Mouse (Mus musculus) MEL (cell line): ENCODE data around the gene Usp32. TPM values are rescaled to one million over a fixed set of nuclear protein-coding genes. Genes with fewer than 3 reads are reported as not detected.

Experiments
- DNase-seq: peaks from one replicate; pipeline ENCODE4 v3.0.0; 2011; ENCODE audit warnings: low read depth, low spot score
- H3K27ac ChIP-seq: 2 replicates; pipeline ENCODE4 v1.5.1; 2012; ENCODE audit warnings: low read depth, mild to moderate bottlenecking, control low read depth, low read length, moderate library complexity; ENCODE audit not compliant: control insufficient read depth
- H3K27me3 ChIP-seq, 2 experiments: fragments of 150-350 bp in 1 of 2; sonication (generic) in 1 of 2; 2 replicates each; pipeline ENCODE4 v1.6.1; 2012; ENCODE audit warnings: low read length in 2 of 2, mild to moderate bottlenecking in 2 of 2, improper control_type of control experiment in 1 of 2, moderate library complexity in 1 of 2; ENCODE audit not compliant: insufficient read depth in 2 of 2, control insufficient read depth in 1 of 2
- H3K36me3 ChIP-seq, 2 experiments: 2 replicates each; pipeline ENCODE4 v1.6.1; 2012 to 2014; ENCODE audit warnings: low read length in 2 of 2, improper control_type of control experiment in 1 of 2, inconsistent platforms in 1 of 2, mild to moderate bottlenecking in 1 of 2; ENCODE audit not compliant: insufficient read depth in 2 of 2, control insufficient read depth in 1 of 2
- H3K4me1 ChIP-seq, 2 experiments: fragments of 150-350 bp in 1 of 2; sonication (generic) in 1 of 2; 2 replicates each; pipeline ENCODE4 v1.6.1; 2012; ENCODE audit warnings: low read length in 2 of 2, improper control_type of control experiment in 1 of 2, mild to moderate bottlenecking in 1 of 2; ENCODE audit not compliant: insufficient read depth in 2 of 2, control insufficient read depth in 1 of 2
- H3K4me3 ChIP-seq, 2 experiments: fragments of 150-350 bp in 1 of 2; sonication (generic) in 1 of 2; 2 replicates each; pipeline ENCODE4 v1.5.1; 2012; ENCODE audit warnings: low read depth in 2 of 2, low read length in 2 of 2, mild to moderate bottlenecking in 2 of 2, moderate library complexity in 2 of 2, control low read depth in 1 of 2, improper control_type of control experiment in 1 of 2; ENCODE audit not compliant: control insufficient read depth in 1 of 2, insufficient read depth in 1 of 2
- H3K79me2 ChIP-seq: 2 replicates; pipeline ENCODE4 v1.6.1; 2012; ENCODE audit warnings: mild to moderate bottlenecking, low read length, moderate library complexity; ENCODE audit not compliant: control insufficient read depth, poor library complexity, insufficient read depth
- H3K9ac ChIP-seq: 2 replicates; pipeline ENCODE4 v1.6.1; 2012; ENCODE audit warnings: low read depth, mild to moderate bottlenecking, control low read depth, low read length, moderate library complexity; ENCODE audit not compliant: control insufficient read depth, poor library complexity, severe bottlenecking
- H3K9me3 ChIP-seq: fragments of 150-350 bp; sonication (generic); replicated peaks from 2 replicates; pipeline ENCODE4 v1.6.1; 2012; ENCODE audit warnings: mild to moderate bottlenecking, low read length, improper control_type of control experiment, moderate library complexity; ENCODE audit not compliant: insufficient read depth
- BHLHE40 ChIP-seq: IDR thresholded peaks from 2 replicates; pipeline ENCODE4 v1.6.1; 2012; ENCODE audit warnings: low read depth, mild to moderate bottlenecking, inconsistent platforms, low read length, improper control_type of control experiment, borderline replicate concordance
- CHD1 ChIP-seq: IDR thresholded peaks from 2 replicates; pipeline ENCODE4 v1.6.1; 2012; ENCODE audit warnings: low read depth, mild to moderate bottlenecking, inconsistent platforms, low read length, improper control_type of control experiment
- ELF1 ChIP-seq: IDR thresholded peaks from 2 replicates; pipeline ENCODE4 v1.6.1; 2014; ENCODE audit warnings: low read depth, mild to moderate bottlenecking, inconsistent platforms, low read length, improper control_type of control experiment, moderate library complexity
- EP300 ChIP-seq, 2 experiments: IDR thresholded peaks; 2 replicates each; pipeline ENCODE4 v1.6.1; 2011; ENCODE audit warnings: improper control_type of control experiment in 2 of 2, low read length in 2 of 2, low read depth in 1 of 2, mild to moderate bottlenecking in 1 of 2
- ETS1 ChIP-seq: IDR thresholded peaks from 2 replicates; pipeline ENCODE4 v1.6.1; 2012; ENCODE audit warnings: low read depth, mild to moderate bottlenecking, inconsistent platforms, low read length, improper control_type of control experiment, moderate library complexity
- GABPA ChIP-seq: IDR thresholded peaks from 2 replicates; pipeline ENCODE4 v1.6.1; 2012; ENCODE audit warnings: low read depth, mild to moderate bottlenecking, inconsistent platforms, low read length, improper control_type of control experiment, moderate library complexity
- GATA1 ChIP-seq: IDR thresholded peaks from 2 replicates; pipeline ENCODE4 v1.6.1; 2011; ENCODE audit warnings: low read depth, low read length, improper control_type of control experiment
- JUND ChIP-seq: IDR thresholded peaks from 2 replicates; pipeline ENCODE4 v1.6.1; 2011; ENCODE audit warnings: low read depth, mild to moderate bottlenecking, improper control_type of control experiment, low read length
- MAFK ChIP-seq: IDR thresholded peaks from 2 replicates; pipeline ENCODE4 v1.6.1; 2011; ENCODE audit warnings: low read depth, mild to moderate bottlenecking, low read length, improper control_type of control experiment, borderline replicate concordance
- NELFE ChIP-seq: IDR thresholded peaks from 2 replicates; pipeline ENCODE4 v1.6.1; 2011; ENCODE audit warnings: low read depth, low read length, improper control_type of control experiment
- NRF1 ChIP-seq: IDR thresholded peaks from 2 replicates; pipeline ENCODE4 v1.6.1; 2014; ENCODE audit warnings: low read depth, mild to moderate bottlenecking, inconsistent platforms, low read length, improper control_type of control experiment, moderate library complexity; ENCODE audit not compliant: poor library complexity, insufficient read depth, severe bottlenecking
- POLR2A ChIP-seq, 2 experiments: IDR thresholded peaks; 2 replicates each; pipeline ENCODE4 v1.6.1; 2011 to 2012; ENCODE audit warnings: low read length in 2 of 2, mild to moderate bottlenecking in 2 of 2, control low read depth in 1 of 2, improper control_type of control experiment in 1 of 2, low read depth in 1 of 2, moderate library complexity in 1 of 2; ENCODE audit not compliant: control insufficient read depth in 1 of 2, insufficient read depth in 1 of 2, poor library complexity in 1 of 2
- POLR2AphosphoS2 ChIP-seq: IDR thresholded peaks from 2 replicates; pipeline ENCODE4 v1.6.1; 2011; ENCODE audit warnings: low read length, improper control_type of control experiment
- POLR2AphosphoS5 ChIP-seq: IDR thresholded peaks from 2 replicates; pipeline ENCODE4 v1.6.1; 2012; ENCODE audit warnings: low read depth, borderline replicate concordance, mild to moderate bottlenecking, inconsistent platforms, low read length, moderate library complexity, mixed read lengths
- RAD21 ChIP-seq: IDR thresholded peaks from 2 replicates; pipeline ENCODE4 v1.6.1; 2011; ENCODE audit warnings: mild to moderate bottlenecking, low read depth, low read length, improper control_type of control experiment
- TAL1 ChIP-seq: IDR thresholded peaks from 2 replicates; pipeline ENCODE4 v1.6.1; 2012; ENCODE audit warnings: mild to moderate bottlenecking, inconsistent platforms, low read length, moderate library complexity, mixed read lengths
- TBP ChIP-seq: IDR thresholded peaks from 2 replicates; pipeline ENCODE4 v1.8.0; 2011; ENCODE audit warnings: low read depth, low read length, improper control_type of control experiment
- TCF12 ChIP-seq: IDR thresholded peaks from 2 replicates; pipeline ENCODE4 v1.6.1; 2014; ENCODE audit warnings: low read depth, mild to moderate bottlenecking, inconsistent platforms, low read length, improper control_type of control experiment, moderate library complexity
- UBTF ChIP-seq: IDR thresholded peaks from 2 replicates; pipeline ENCODE4 v1.6.1; 2012; ENCODE audit warnings: low read depth, mild to moderate bottlenecking, inconsistent platforms, low read length, improper control_type of control experiment, moderate library complexity, borderline replicate concordance; ENCODE audit not compliant: insufficient read depth
- ZC3H11A ChIP-seq: IDR thresholded peaks from 2 replicates; pipeline ENCODE4 v1.6.1; 2012; ENCODE audit warnings: low read depth, mild to moderate bottlenecking, inconsistent platforms, low read length, improper control_type of control experiment
- ZKSCAN1 ChIP-seq: IDR thresholded peaks from 2 replicates; pipeline ENCODE4 v1.6.1; 2012; ENCODE audit warnings: low read depth, mild to moderate bottlenecking, inconsistent platforms, low read length, improper control_type of control experiment, moderate library complexity
- ZMIZ1 ChIP-seq: IDR thresholded peaks from 2 replicates; pipeline ENCODE4 v1.6.1; 2012; ENCODE audit warnings: low read depth, mild to moderate bottlenecking, inconsistent platforms, low read length, improper control_type of control experiment, moderate library complexity
- polyA plus RNA-seq, 2 experiments: library from polyadenylated mRNA; stranded (reverse) in 1 of 2; unstranded in 1 of 2; fragments of >175 nt in 1 of 2; fragments of >200 nt in 1 of 2; gene quantifications; 2 replicates each; pipeline versions ENCODE4 v1.2.1 to v1.2.4; 2012; ENCODE audit warnings: low replicate concordance in 2 of 2, low read depth in 1 of 2; ENCODE audit not compliant: insufficient read length in 2 of 2, insufficient read depth in 1 of 2, missing spikeins in 1 of 2
- total RNA-seq: library from RNA; depleted of rRNA; stranded (reverse); fragments of 300-350 nt; gene quantifications from 2 replicates; pipeline ENCODE4 v1.2.3, GENCODE M21; 2012

Usp32 gene
- total and polyA plus RNA-seq, 3 experiments: 11.3 to 11.5 TPM; not detected in 1

- H3K4me3 ChIP-seq: no peak within 1 kb of the TSS
Observed at GRCm38 (mm10) chr11:84957591-84958270, 182.2 kb downstream of the Usp32 start, which contains the start of gene Car4. Car4 (plus strand) TSS chr11:84957786.

GRCm38 (mm10) chr11:84957171-84957570 is 182.8 kb downstream of the Usp32 start:
- no peak overlapping the region for H3K9ac ChIP-seq
- H3K4me3 ChIP-seq: no peak overlapping the region
- H3K79me2 ChIP-seq: no peaks in the 10 kb centered on the region
- DNase-seq: no peak
- no peaks in the 10 kb centered on the region for H3K9me3 ChIP-seq
- no peak for TF ChIP-seq POLR2A (IDR thresholded peaks at IDR 0.05; ENCODE audit: control insufficient read depth in 1 of 2, insufficient read depth in 1 of 2, low read depth in 1 of 2, low read length in 2 of 2, poor library complexity in 1 of 2)
- TF ChIP-seq TAL1: no peak
- TF ChIP-seq GABPA: no peak
- no peak for TF ChIP-seq ELF1
- TF ChIP-seq NRF1: no peak
- no peak for TF ChIP-seq ZKSCAN1
- no peak for TF ChIP-seq GATA1
- no peak for TF ChIP-seq TCF12
- TF ChIP-seq UBTF: no peak
- TF ChIP-seq CHD1: no peak
- peaks cover 4 to 10% of the 10 kb centered on the region in 2 experiments for H3K27me3 ChIP-seq
- H3K36me3 ChIP-seq: no peaks in the 10 kb centered on the region
- no peaks in the 10 kb centered on the region for H3K4me1 ChIP-seq
- H3K27ac ChIP-seq: no peak overlapping the region

More at GRCm38 (mm10) chr11:84957591-84958270, 182.2 kb downstream of the Usp32 start, which contains the start of gene Car4:
- no peaks in the 10 kb centered on the region for H3K36me3 ChIP-seq
- no peak within 1 kb of the TSS for H3K9ac ChIP-seq
- TF ChIP-seq TCF12 (no peak), POLR2AphosphoS2 (no peak), BHLHE40 (no peak), NELFE (no peak), UBTF (no peak), TAL1 (no peak), MAFK (no peak), POLR2AphosphoS5 (no peak), TBP (no peak), RAD21 (no peak), ZC3H11A (no peak), JUND (no peak), ETS1 (no peak), EP300 (IDR thresholded peaks at IDR 0.05; ENCODE audit: low read depth in 1 of 2, low read length in 2 of 2) (no peak), ZMIZ1 (no peak)
- H3K79me2 ChIP-seq: no peaks in the 10 kb centered on the region
- H3K4me1 ChIP-seq: no peaks in the 10 kb centered on the region
- no peaks in the 10 kb centered on the region for H3K9me3 ChIP-seq
- no peak for DNase-seq
- peaks cover 4 to 7% of the 10 kb centered on the region in 2 experiments for H3K27me3 ChIP-seq
- no peak within 1 kb of the TSS for H3K27ac ChIP-seq
